12 mouse cellular contexts compared by ENCODE assay signal in the genomic region with DNA sequence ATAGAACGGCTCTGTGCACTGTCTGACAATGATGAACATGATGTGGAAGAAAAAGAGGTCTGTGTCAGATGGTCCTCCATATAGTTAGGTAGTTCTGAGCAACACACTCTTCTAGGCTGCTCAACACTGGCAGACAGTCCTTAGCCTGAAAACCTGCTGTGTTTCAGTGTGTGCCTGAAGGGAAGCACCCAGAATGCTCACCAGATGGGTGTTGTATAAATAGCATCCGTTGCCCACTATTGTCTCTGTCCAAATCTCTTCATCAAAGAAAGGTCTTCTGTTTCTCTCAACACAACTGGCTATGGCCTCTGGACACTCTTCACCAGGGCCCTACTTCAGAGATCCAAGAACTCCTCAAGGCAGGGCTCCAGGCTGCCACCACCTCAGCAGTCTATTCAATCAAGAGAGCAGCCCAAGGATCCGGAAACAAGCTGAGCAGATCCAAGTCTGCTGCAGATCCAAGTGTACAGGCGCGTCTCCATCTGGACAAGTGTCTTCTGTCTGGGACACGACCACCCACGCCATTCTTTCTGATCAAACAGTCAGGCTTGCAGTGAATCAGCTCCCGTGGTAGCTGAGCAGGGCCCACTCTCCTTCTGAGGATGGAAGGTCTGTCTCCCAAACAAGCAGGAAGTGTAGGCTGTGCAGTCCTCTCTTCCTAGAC. TPM values are rescaled to one million over a fixed set of nuclear protein-coding genes. Genes with fewer than 3 reads are reported as not detected.
DNase-seq lines count a peak whose midpoint lies in the region; ATAC-seq lines count a peak whose summit lies in the region.
"Had no signal": no experiment of that assay in that cellular context is flagged by ENCODE, and none has a peak within 500 bp of the region (broad histone marks: within the 10 kb centered on the region; RNA-seq: fewer than 3 reads in every experiment).

No protein-coding gene starts in this region.

- H3K4me2 ChIP-seq in hindbrain, embryonic 11.5 days (replicated peaks; ENCODE audit: low read depth, low read length) = no peak overlapping the region
- H3K4me2 ChIP-seq in kidney, embryonic 14.5 days (replicated peaks; ENCODE audit: low read depth, low read length) = no peak overlapping the region
- H3K4me2 ChIP-seq: heart, embryonic 15.5 days; neural tube, embryonic 15.5 days had no signal

- WGBS in hindbrain, embryonic 11.5 days = 90% methylated on average over 8 of the region's 8 CpGs
- 87% methylated on average over 8 of the region's 8 CpGs for WGBS in kidney, embryonic 14.5 days

- H3K27ac ChIP-seq in hindbrain, embryonic 11.5 days (ENCODE audit: low read depth, low read length) = no peak overlapping the region
- no peak overlapping the region for H3K27ac ChIP-seq in kidney, embryonic 14.5 days (ENCODE audit: low read depth, low read length)
- H3K27ac ChIP-seq: heart, embryonic 15.5 days; neural tube, embryonic 15.5 days had no signal

- DNase-seq in heart, adult 11 months = peak; percentile 93
- no peak for DNase-seq in heart, adult 9 months (ENCODE audit: low spot score in 2 of 2)
- peak; percentile 44 to 58 for DNase-seq in frontal cortex, postnatal 25 days (ENCODE audit: low spot score in 2 of 2)
- peak; percentile 79 to 87 for DNase-seq in left cerebral cortex, adult 18-20 months (ENCODE audit: low spot score in 2 of 2)
- DNase-seq in right cerebral cortex, adult 2 months (ENCODE audit: low spot score in 2 of 2) = peak; percentile 86 to 89
- no peak for DNase-seq in spleen, postnatal 10 days (ENCODE audit: low spot score in 2 of 2)
- DNase-seq in hindbrain, embryonic 11.5 days (ENCODE audit: low spot score) = no peak
- DNase-seq: midbrain, embryonic 14.5 days; thymus, postnatal 4 days had no signal

- H3K27me3 ChIP-seq in hindbrain, embryonic 11.5 days (ENCODE audit: control insufficient read depth, insufficient read depth, low read length) = no peaks in the 10 kb centered on the region
- no peaks in the 10 kb centered on the region for H3K27me3 ChIP-seq in kidney, embryonic 14.5 days (ENCODE audit: control insufficient read depth, insufficient read depth, low read length)
- H3K27me3 ChIP-seq: heart, embryonic 15.5 days; neural tube, embryonic 15.5 days had no signal

- H3K9me3 ChIP-seq in hindbrain, embryonic 11.5 days (ENCODE audit: control insufficient read depth, low read length) = no peaks in the 10 kb centered on the region
- no peaks in the 10 kb centered on the region for H3K9me3 ChIP-seq in kidney, embryonic 14.5 days (ENCODE audit: control insufficient read depth, low read length)
- H3K9me3 ChIP-seq: heart, embryonic 15.5 days; neural tube, embryonic 15.5 days had no signal

- ATAC-seq in hindbrain, embryonic 11.5 days (ENCODE audit: low FRiP score) = no peak
- ATAC-seq in kidney, embryonic 14.5 days (ENCODE audit: low FRiP score, low TSS enrichment) = no peak

- no peaks in the 10 kb centered on the region for H3K4me1 ChIP-seq in hindbrain, embryonic 11.5 days (replicated peaks; ENCODE audit: control insufficient read depth, insufficient read depth, low read length)
- H3K4me1 ChIP-seq in kidney, embryonic 14.5 days (ENCODE audit: control insufficient read depth, insufficient read depth, low read length) = no peaks in the 10 kb centered on the region

- no peaks in the 10 kb centered on the region for H3K36me3 ChIP-seq in hindbrain, embryonic 11.5 days (ENCODE audit: control insufficient read depth, insufficient read depth, low read length)
- no peaks in the 10 kb centered on the region for H3K36me3 ChIP-seq in kidney, embryonic 14.5 days (ENCODE audit: control insufficient read depth, insufficient read depth, low read length)
- H3K36me3 ChIP-seq: heart, embryonic 15.5 days; neural tube, embryonic 15.5 days had no signal

- no peak overlapping the region for H3K4me3 ChIP-seq in hindbrain, embryonic 11.5 days (ENCODE audit: low read depth, low read length)
- no peak overlapping the region for H3K4me3 ChIP-seq in kidney, embryonic 14.5 days (ENCODE audit: low read length)
- H3K4me3 ChIP-seq: heart, embryonic 15.5 days; neural tube, embryonic 15.5 days had no signal

- H3K9ac ChIP-seq in hindbrain, embryonic 11.5 days (ENCODE audit: low read depth, low read length) = no peak overlapping the region
- H3K9ac ChIP-seq in kidney, embryonic 14.5 days (ENCODE audit: low read depth, low read length) = no peak overlapping the region
- H3K9ac ChIP-seq: heart, embryonic 15.5 days; neural tube, embryonic 15.5 days had no signal

RNA-seq across cellular contexts. Expression of gene Trib2, which starts 55.1 kb away (rescaled TPM):
- total RNA-seq in left cerebral cortex, adult 18-20 months (2021) = 10 to 100 TPM; 50.1 to 52.9 TPM
- polyA plus RNA-seq in hindbrain, embryonic 11.5 days (2014; fragmentation: Nextera tagmentation; extraction: Ambion mirVana) = 63.3 and 71.3 TPM in 2 replicates
- polyA plus RNA-seq in kidney, embryonic 14.5 days (2014; fragmentation: Nextera tagmentation; extraction: Ambion mirVana) = 28.7 and 58.7 TPM in 2 replicates

Comparison
In these comparisons a context has a peak if more than half of its experiments do, and no peak if none do; other contexts are left out.
1. DNase-seq: peak in heart, adult 11 months (single experiment), frontal cortex, postnatal 25 days (2 of 2), left cerebral cortex, adult 18-20 months (2 of 2) and right cerebral cortex, adult 2 months (2 of 2); none in heart, adult 9 months (0 of 2), spleen, postnatal 10 days (0 of 2) and hindbrain, embryonic 11.5 days (single experiment).